Mouse (Mus musculus): ENCODE data around the gene Dus1l.
"Not testable (repeated sequence)": the region's sequence is repeated elsewhere in the genome, so short reads cannot be mapped to it uniquely, and the experiment has no call there.

The Dus1l gene

DNA sequence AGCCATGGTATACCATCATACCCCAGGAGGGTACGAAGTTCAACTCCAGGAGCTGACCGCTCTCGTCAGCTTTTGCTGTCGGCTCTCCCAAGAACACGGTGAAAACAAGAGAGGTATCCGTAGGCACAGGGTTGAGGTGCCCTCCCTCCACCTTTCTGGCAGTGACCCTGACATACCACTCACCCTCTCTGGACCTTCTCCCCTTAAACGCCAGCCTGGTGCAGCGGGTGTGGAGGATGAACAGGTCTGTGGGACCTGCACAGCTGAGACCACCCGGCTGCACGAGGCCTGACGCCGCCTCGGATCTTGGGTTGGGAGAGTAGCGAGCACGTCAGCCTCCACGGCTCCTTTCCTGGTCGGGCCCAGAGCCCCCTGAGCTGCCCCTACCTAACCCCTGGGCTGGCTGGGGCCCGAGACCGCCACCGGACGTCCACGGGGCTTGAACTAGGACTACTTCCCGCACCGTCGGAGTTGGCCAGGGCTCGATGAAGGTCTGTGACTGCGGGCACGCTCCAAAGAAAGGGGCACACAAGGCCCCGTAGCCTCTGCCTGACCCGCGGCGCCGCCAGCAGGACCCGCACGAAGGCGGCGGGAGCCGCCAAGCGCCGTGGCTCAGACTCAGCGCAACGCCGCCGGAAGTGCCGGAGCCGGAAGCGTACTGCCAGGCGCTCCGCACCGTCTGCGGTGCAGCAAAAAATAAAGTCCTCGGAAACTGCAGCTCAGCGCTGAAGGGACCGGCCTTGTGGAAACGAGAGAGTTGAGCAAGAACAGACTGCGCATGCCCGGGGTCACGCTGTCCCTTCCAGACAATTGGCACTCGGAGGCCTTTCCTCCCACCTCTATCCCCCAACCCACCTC, at the start of gene Dus1l:
TSS of gene Dus1l (minus strand) at position 648 of the 858 bp plus-strand sequence.
- DNase-seq = peak; percentile 97 to 99

DNA sequence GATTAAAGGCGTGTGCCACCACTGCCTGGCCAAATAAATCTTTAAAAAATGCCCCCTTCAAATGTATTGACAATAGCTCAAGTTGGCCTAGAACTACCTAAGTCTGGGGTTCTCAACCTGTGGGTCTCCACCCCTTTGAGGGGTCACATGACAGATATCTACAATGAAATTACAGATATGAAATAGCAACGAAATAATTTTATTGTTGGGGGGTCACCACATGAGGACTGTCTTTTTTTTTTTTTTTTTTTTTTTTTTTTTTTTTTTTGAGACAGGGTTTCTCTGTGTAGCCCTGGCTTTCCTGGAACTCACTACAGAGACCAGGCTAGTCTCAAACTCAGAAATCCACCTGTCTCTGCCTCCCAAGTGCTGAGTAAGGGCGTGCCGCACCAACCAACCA, 48.1 kb upstream of the Dus1l start:
- no peak for DNase-seq

DNA sequence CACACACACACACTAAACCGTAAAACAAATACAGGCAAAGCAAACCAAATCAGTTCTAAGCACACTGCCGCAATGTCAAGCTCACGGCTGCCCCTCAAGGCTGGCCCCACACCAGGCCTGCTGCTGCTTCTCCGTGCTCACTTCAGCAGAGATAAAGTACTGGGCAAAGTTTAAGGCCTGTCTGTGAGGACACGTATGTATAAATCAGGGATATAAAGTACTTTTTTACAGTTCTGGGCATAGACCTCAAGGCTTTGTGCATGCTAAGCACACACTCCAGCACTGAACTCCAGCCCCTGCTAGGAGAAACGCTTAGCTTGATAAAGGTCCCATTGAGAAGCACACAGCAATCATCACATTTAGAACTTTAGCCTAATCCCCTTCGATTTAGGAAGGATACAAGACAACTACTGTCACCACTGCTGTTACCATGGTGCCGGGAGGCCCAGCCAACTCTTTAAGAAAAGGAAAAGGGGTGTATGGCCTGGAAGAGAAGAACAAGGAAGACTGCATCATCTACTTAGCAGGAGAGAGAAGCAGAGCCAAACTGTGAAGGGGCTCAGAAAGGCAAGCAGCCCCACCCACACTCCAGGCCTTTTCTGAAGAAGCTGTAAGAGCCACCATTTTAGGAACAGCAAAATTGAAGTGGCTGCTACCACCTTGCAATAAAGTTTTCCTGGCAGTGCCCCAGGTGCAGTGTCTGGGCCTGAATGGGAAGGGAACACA, 37.5 kb upstream of the Dus1l start:
- no peak for DNase-seq

DNA sequence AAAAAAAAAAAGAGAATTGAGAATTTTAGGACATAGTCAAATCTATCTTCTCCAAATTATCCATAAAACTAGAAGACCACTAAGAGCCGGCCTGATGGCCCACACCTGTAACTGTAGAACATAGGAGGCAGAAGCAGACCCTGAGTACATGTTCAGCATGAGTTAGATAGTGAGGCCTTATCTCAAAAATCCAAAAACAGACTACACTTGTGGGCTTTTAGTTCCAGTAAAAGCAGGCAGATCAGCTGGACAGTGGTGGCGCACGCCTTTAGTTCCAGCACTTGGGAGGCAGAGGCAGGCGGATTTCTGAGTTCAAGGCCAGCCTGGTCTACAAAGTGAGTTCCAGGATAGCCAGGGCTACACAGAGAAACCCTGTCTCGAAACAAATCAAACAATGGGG, 36.8 kb upstream of the Dus1l start:
- not testable (repeated sequence) for DNase-seq

DNA sequence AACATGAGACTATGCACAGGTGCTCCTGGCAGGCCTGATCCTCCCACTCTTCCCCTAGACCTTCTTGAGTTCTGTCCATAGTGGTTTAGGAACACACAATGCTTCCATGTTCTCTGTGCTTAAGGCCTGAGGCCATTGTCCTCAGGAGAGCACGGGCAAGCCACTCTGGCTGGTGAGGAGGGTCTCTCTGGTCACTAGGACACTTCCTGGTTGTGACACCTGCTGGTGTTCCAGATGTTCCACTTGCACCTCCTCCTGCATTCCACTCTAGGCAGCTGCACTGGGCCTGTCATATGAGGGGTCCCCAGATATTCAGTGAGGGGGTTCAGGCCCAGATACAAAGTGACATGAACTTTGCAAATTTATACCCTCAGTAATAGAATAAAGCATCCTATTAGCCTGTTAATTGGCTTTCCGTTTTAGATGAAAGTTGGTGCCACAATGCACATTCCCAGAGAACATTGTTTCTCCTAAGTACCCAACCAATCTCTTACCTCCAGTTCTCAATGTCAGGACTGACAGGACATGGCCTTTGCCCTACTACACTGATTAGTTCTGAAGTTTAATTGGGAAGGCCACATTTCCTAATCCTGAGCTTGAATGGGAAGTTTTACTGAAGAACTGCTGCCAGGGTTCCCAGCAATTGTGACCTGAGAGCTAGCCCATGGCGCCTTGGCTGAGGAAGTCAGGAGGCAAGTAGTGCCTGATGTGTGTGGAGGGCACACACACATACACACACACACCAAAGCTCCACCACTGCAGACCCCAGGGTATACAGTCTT, 35.6 kb upstream of the Dus1l start:
- no peak for DNase-seq

DNA sequence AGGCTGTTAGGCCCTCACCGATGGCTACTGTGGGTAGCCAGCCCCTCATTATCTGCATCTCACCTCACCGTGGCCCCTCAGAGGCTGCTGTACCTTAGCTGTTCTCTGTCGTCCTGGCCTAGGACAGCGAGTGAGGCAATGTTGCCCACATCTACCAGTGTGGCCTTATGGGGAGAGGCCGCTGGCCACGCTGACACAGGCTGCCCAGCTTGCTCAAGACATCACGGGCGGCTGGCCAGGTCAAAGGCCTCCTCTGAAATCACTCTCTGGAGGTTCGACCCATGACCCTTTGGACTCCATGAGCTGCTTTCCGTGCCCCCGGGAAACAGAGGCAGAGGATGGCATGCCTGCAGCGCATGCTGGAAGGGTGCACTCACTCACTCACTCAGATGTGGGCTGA, 34.5 kb upstream of the Dus1l start:
- no peak for DNase-seq

DNA sequence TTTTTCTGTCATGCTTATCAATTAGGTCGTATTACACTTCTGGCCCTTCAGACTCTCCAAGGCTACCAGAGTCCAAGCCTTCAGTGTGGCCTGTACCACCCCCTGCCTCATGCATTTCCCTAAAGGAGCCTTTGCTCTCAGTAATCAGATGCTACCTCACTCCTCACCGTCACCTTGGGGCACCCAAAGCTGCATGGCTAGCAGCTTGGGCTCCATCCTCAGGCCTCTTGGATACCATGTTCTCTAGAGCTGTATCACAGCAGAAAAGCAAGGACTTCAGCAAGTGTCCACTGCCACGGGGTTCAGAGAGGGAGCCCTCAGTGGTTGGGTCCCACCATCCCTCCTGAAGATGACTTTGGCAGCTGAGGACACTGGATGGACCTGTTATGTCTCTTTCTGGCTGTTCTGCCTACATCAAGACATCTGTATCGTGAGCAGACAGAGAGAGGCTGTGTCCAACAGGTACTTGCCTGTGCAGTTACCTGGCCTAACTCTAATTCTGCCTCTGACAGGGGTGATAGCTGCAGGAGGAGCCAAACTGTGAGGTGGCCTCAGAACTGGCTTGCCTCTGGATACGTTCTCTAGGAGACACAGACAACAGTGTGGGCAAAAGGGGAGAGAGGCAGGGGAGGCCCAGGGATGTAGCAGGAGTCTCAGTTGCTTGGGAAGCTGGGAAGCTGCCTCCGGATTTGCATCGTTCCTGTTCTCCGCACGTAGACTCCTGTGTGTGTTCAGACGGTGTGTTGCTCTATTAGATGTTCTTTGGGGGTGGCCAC, 33.7 kb upstream of the Dus1l start:
- no peak for DNase-seq

DNA sequence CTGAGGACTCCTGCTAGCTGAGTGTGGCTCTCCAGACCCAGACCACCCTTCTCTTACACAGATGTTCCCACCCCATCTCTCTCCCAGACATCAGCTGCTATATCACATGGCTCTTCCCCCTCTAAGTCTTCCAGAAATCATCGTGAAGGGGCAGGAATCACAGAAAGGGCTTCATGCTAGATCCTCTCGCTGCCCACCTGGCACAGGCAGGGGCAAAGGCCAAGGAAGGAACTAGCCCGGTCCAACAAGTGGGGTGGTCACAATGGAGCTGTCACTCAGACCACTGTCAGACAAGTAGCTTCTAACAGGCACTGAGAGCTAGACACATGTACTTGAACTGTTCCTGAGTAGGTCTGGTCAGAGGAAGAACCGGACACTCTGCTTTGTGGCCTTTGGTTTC, 32.2 kb upstream of the Dus1l start:
- DNase-seq = no peak

DNA sequence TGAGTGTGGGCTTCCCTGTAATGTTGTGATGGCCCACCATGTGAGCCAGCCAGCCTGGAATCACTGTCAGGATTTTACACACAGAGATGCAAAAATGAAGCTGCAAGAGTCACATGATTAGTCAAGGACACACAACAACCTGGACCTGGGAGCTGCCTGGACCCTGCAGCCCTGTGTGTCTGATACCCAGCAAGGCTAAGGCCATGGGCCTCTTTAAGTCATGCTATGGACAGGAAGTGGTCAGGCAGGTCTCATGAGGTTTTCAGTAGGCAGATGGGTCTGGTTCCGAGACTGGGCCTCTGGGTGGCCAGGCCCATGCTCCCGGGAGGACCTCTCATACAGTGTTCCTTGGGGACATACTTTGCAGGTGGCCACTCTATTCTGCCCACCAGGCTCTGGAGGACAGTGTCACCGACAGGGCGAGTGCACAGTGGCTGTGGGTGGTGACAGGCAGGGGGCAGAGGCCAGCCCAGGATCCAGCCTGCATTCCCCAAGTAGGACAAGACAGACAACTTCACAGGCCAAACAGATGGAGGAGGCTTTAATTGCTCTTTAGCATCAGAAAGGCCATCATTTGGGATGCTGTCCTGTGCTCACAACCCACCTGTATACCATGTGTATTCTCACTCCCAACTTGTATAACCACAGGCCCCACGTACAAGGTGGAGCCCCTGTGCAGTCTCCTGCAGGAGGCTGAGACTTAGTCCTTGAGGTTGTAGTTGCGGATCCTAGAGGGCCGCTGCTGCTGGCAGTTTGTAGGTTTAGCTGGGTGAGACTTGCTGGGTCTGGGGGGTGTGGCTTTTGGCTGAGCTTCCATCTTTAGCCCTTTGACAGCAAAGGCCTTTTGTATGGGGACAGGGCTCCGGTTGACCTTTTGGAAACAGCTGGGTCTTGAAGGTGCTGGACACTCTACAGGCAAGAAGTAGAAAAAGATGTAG, 30.1 kb upstream of the Dus1l start:
- DNase-seq = no peak

DNA sequence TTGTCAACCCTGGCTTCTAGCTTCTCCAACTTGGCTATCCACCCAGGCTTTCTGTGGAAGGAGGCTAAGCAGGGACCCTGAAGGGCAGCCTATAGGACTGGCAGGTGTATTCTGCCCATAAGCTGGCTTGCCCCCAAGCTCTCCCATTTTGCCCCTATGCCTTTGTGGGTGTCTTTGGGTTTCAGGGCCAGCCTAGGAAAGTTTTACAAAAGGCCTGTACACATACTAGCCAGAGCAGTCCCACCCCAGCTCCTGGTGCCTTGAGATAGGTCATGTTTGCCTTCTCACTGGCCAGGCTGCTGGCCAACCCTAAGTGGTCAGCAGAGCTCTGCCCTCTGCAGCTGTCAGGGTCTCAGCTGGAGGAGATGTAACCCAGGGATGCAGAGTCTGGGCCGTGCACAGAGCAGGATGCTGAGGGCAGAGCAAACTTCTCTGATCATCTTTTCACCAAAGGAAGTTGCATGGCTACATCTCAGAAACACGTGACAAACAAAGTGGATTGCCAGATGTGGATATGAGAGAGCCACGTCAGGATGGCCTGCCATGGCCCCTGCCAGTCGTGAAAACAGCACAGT, 29.2 kb upstream of the Dus1l start:
- no peak for DNase-seq

DNA sequence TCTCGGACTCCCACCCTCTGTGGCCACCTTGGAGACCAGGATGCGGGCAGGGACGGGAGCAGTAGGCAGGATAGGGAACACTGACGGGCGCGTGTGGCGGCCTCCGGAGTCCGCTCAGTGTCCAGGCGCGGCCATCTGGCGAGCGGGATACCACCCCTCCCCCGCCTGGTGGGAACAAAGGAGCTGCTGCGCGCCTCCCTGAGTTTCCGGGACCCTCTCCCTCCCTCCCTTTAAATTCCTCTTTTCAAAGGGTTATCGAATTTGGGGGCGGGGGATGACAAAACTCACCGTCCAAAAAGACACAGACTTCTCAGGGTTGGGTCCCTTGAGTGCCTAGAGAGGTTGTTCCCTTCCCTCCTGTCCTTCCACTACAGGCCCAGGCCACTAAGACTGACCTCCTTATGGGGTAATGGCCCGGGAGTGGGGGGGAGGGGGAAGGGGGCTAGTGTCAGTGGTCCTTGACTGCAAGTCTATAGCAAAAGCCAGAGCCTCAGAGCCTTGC, 28.6 kb upstream of the Dus1l start:
- DNase-seq = no peak

DNA sequence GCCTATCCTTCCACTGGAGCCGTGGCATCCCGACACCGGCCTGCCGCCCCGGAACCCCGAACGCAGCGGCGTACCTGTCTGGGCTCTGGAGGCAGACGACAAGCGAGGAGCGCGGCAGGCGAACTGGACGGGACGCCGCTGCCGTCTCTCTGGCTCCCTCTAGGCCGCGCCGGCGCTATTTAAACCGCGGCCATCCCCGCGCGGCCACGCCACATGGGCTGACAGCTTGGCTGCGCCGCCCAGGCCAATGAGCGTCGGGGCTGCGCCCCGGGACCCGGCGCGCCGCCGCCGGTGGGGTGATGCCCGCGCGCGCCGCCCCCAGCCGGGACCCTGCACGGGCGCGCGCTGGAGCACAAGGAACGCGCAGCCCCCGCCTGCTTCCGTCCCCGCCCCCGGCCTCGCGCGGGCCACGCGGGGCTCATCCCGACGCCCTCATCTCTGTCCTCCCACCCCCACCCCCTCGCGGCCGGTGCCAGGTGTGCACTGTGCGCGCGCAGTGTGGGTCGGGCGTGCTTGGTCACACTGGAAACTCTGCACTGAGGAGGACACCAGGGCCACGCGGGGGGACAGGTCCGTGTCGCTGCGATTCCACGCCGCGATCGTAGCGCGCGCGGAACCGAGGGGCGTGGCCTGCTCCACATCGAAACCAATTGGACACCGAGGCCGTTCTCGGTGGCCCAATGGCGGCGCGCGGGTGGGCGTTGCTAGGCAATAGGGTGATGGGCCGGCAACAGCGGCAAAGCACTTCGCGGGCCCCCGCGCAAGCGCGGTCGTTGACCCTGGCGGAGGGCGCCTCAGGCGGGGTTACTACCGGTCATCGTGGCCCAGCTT, 28.0 kb upstream of the Dus1l start, which contains the start of gene Fasn:
TSS of gene Fasn (minus strand) at position 592 of the 831 bp plus-strand sequence.
- peak; percentile 96 to 98 for DNase-seq

DNA sequence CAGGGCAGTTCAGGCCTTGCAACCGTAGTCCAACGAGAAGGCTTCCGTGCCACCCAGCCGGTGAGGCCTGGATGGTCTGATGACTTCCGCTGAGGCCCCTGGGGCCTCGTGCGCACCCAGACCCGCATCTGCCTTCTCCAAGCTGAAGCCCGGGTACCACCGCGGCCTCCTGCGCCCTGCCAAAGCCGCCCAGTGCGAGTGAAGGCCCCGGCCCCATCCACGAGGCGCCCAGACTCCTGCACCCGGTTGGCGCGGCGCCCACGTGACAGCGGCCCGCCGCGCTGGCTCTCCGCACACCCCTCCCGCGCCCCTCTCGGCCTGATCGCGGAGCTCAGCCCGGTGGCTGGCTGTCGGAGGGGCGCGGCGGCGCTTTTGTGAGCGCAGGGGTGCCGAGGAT, 27.3 kb upstream of the Dus1l start:
- no peak for DNase-seq

DNA sequence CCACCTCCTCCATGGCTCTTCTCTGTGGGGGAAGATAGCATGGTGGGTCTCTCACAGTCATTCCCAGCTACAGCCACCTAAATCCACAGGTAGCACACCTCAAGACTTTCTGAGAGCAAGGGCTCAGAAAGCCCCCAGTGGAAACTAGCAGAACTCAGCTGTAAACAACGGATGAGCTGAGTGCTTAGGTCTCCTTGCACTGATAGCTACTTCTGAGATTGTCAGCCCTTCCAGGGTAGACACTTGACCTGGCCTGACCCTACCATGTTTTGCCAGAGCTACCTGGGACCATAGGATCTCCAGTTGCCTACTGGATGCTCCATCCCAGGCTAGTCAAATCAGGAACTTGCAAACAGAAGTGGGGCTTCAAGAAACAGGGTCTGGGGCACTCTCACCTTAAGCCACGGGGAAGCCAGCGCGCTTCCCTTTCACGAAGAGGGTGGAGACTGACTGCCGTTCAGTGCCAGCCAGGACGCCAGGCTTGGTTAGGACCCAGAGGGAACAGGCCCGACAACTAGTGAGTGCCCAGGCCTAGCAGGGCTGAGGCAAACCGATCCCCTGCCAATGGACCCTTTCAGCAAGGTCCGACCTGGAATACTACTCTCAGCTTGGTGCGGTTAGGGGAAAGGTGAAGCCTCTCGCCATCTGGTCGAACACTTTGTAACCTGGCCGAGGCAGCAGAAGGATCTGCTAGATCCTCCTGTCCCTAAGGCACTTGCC, 26.8 kb upstream of the Dus1l start:
- peak in 1 of 2 experiments; percentile 37 for DNase-seq

DNA sequence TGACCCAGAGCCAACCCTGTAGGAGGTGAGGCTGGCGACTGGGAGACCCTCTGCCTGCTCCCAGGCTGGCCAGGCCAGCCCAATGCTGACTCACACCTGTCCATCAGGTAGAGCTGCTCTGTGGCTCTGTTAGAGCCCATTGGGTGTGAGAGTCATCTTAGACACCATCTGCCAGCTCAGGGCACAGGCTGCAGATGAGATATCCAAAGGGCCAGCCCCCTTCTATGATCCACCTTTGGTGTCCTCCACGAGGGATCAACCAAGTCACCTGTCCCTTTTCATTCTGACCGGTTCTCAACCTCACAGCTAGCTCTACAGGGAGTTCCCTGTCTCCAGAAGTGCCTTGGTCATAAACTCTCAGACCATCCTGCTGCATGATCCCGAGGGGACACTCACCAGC, 26.1 kb upstream of the Dus1l start:
- DNase-seq = no peak

DNA sequence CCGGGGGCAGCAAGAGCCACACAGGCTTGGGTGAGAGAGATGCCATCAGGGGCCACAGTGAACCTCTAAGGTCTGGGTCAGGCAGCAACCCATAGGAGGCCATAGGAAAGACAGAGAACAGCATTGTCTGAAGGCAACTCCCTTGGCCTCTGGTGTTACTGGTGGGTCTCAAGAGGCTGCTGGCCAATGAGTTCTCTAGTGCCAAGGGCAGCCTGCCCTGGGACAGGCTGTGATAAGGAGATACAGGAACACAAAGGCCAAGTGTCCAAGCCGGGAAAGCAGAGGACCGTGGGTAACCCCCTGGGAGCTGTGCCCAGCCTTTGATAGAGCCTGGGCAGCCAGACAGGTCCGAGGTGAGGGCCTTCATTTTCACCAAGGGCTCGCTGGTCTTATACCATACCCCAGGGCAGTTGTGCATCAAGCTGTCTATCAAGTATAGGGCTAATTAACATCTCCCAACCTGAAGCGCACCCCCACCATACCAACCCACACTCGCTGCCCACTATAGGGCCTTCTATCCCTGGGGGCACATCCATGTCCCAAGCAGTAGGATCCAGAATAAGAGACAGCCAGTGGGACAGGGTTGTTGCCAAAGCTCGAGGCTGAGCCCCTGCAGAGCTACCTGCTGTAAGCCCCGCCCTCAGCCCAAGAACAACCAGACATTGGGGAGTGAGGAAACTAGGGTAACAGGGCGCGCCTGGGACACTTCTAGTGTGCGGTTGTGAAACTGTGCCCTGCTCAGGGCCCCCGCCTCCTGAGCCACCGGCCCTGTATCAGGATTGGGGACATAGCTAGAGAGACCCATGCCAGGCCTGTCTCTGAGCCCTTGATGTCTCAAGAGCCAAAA, 25.1 kb upstream of the Dus1l start:
- peak; percentile 39 to 57 for DNase-seq

DNA sequence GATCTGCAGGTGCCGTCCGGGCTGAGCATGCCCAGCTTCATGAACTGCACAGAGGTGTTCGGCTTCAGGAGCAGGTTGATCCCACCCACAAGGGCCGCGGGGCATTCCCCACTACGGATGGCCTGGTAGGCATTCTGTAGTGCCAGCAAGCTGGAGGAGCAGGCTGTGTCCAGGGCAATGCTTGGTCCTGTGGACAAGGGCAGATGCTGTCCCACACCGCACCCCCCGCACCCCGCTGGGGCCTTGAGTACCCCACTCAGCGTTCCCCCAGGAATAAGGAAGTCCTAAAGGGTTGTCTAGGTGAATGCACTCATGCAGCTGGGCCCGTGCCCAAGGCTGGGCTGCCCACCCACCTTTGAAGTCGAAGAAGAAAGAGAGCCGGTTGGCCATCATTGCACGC, 24.3 kb upstream of the Dus1l start:
- no peak for DNase-seq

DNA sequence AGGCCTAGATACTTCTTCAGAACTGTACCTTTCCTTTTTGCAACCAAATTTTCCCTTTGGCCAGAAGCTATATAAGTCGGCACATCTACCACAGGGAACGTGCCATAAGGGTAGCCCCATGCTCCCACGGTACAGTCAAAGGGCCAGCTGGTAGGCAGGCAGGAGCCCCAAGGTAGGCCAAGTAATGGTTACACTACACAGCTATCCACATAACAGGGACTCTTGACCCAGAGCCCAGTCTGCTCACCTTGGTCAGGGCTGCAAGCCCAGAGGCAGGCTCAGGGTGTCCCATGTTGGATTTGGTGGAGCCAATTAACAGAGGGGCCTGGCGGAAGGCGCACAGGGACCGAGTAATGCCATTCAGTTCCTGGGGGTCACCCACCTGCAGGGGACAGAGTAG, 23.4 kb upstream of the Dus1l start:
- DNase-seq = no peak

Data from lung, postnatal 4 days (tissue).